Mouse (Mus musculus) kidney, postnatal 4 days (tissue): ENCODE data around the gene Gm2163.
"Not testable (repeated sequence)": the region's sequence is repeated elsewhere in the genome, so short reads cannot be mapped to it uniquely, and the experiment has no call there.

Source experiments
- DNase-seq, 2 experiments: peaks; one replicate each; pipeline ENCODE4 v3.0.0; 2021; ENCODE audit warnings: mixed read lengths in 2 of 2

The Gm2163 gene

DNA sequence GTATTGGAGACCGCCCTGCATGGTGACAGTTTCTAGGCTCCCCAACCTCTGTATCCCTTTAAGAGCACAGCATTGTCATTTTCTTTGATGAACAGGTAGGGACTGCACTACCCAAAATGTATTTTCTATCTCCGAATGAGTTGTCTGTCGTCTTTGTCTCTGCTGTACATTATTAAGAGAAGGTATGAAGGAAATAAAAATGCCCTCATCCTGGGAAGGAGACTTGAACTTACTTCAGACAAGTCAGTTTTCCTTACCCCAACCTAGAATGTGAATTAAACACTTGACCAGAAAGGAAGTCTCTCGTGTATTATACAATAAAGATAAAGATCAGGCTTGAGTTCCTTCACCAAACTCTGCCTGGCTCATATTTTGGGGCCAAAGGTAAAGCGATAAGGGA, at the start of gene Gm2163:
TSS of gene Gm2163 (plus strand) at position 301 of the 400 bp plus-strand sequence.
- DNase-seq: not testable (repeated sequence)

DNA sequence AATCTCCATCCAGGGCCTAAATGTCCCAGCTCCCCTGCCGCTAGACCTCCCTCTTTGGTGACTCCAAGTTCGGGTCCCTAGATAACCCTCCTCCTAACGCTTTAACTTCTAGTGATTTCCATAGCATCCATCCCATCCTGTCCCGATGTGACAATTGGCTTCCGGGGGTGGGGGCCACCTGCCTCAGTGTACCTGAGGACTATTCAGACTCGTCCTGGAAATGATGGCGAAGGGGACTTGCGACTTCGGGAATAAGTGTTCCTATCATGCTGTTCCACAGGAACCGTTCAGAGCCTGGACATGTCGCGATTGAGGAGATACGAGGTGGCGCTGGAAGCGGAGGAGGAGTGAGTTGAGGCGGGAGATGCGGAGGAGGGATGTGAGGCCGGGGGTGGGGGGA, 27.5 kb upstream of the Gm2163 start, which contains the start of gene Gm21586:
TSS of gene Gm21586 (plus strand) at position 301 of the 400 bp plus-strand sequence.
- not testable (repeated sequence) for DNase-seq

DNA sequence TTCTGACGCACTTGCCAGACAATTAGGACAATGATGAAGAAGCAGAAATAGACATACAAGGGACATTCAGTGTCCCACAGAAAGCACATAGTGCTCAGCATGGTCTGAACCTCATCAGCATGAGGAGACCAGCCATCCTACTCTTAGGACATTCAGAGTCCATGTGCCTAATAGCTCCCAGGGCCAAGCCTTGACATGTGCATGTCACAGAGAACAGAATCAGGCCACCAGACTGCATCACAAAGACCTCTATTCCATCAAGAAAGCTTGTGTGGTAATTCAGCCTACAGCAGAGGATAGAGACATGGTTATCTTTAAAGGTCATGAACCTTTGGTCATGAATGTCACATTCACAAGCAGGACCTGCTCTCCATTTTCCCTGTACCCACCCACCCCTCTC, 61.5 kb downstream of the Gm2163 start, which contains the start of gene Fam205a2:
TSS of gene Fam205a2 (minus strand) at position 101 of the 400 bp plus-strand sequence.
- DNase-seq: not testable (repeated sequence)

DNA sequence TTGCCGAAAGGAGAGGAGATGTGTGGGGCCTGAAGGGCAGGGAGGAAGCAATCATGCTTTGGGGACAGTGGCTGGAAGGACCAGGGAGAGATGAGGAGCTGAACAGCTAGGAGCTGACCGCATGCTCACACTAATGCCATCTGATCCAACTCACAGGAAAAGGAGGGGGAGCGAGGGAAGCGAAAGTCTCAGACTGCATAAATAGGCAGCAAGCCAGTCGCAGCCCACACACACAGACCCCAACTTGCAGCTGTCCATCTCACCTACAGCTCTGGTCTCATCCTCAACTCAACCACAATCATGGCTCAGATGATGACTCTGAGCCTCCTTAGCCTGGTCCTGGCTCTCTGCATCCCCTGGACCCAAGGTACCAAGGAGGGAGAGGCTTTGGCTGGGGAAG, 145.3 kb downstream of the Gm2163 start, which contains the start of gene Gm10591:
TSS of gene Gm10591 (plus strand) at position 301 of the 400 bp plus-strand sequence.
- not testable (repeated sequence) for DNase-seq

GRCm38 (mm10) chr4:42629419-42629818, 162.9 kb downstream of the Gm2163 start, which contains the start of gene Gm2564:
Gene Gm2564 (plus strand): TSS chr4:42629719.
- DNase-seq: not testable (repeated sequence)
